Mouse (Mus musculus) heart, adult 2 months (tissue): Measurements from ENCODE around the gene Serpinb9. TPM values are rescaled to one million over a fixed set of nuclear protein-coding genes. Genes with fewer than 3 reads are reported as not detected.
"Not testable (repeated sequence)": the region's sequence is repeated elsewhere in the genome, so short reads cannot be mapped to it uniquely, and the experiment has no call there.

Source experiments
- DNase-seq, 2 experiments: peaks; one replicate each; pipeline ENCODE4 v3.0.0; 2021
- H3K27ac ChIP-seq: fragments of 200-600 bp; 2 replicates; pipeline ENCODE4 v1.8.1; 2022
- H3K27me3 ChIP-seq: fragments of 200-500 bp; 2 replicates; pipeline ENCODE4 v1.6.1; 2012; ENCODE audit warnings: mild to moderate bottlenecking, low read length, inconsistent platforms, mixed read lengths; ENCODE audit not compliant: control insufficient read depth, insufficient read depth
- H3K36me3 ChIP-seq: fragments of 200-500 bp; 2 replicates; pipeline ENCODE4 v1.6.1; 2012; ENCODE audit warnings: low read length, inconsistent platforms; ENCODE audit not compliant: control insufficient read depth, insufficient read depth
- H3K4me1 ChIP-seq: fragments of 200-500 bp; 2 replicates; pipeline ENCODE4 v1.6.1; 2011; ENCODE audit warnings: low read length; ENCODE audit not compliant: control insufficient read depth, insufficient read depth
- H3K4me3 ChIP-seq: fragments of 200-600 bp; 2 replicates; pipeline ENCODE4 v1.8.1; 2022
- H3K79me2 ChIP-seq: fragments of 200-500 bp; replicated peaks from 2 replicates; pipeline ENCODE4 v1.6.1; 2012; ENCODE audit warnings: mild to moderate bottlenecking, inconsistent platforms, low read length, moderate library complexity, mixed read lengths; ENCODE audit not compliant: control insufficient read depth, insufficient read depth
- H3K9ac ChIP-seq: fragments of 200-500 bp; 2 replicates; pipeline ENCODE4 v1.6.1; 2012; ENCODE audit warnings: low read depth, mild to moderate bottlenecking, control low read depth, inconsistent platforms, low read length, mixed read lengths
- CTCF ChIP-seq: fragments of 200-600 bp; IDR thresholded peaks from 2 replicates; pipeline ENCODE4 v1.8.1; 2022; ENCODE audit warnings: antibody characterized with exemption, mild to moderate bottlenecking, moderate library complexity
- EP300 ChIP-seq: fragments of 200-500 bp; IDR thresholded peaks from 2 replicates; pipeline ENCODE4 v1.6.1; 2011; ENCODE audit warnings: low read depth, low read length, control low read depth; ENCODE audit not compliant: insufficient read depth
- POLR2A ChIP-seq: fragments of 200-500 bp; IDR thresholded peaks from 2 replicates; pipeline ENCODE4 v1.6.1; 2011; ENCODE audit warnings: mild to moderate bottlenecking, low read depth, low read length, control low read depth; ENCODE audit not compliant: insufficient read depth
- WGBS: fragments of 180-500 bp; shearing (Covaris S2); methylation state at CpG from one replicate; pipeline ENCODE4 v1.1.7; 2018; 5-methylcytosine and 5-hydroxymethylcytosine counted together
- intact Hi-C: fragments of 180-260 bp; cut with DNase I; formaldehyde crosslinking; loops from one replicate; pipeline ENCODE4 v1.15.1; 2025
- polyA plus RNA-seq: library from polyadenylated mRNA; depleted of rRNA; stranded (reverse); fragments of >200 nt; gene quantifications from 2 replicates; pipeline ENCODE4 v1.2.3, GENCODE M21; 2012
- total RNA-seq, 2 experiments: library from RNA; stranded (reverse); gene quantifications; 2 replicates each; pipeline ENCODE4 v1.2.3; 2021

Serpinb9 gene
- total and polyA plus RNA-seq, 3 experiments, result 6.0 to 9.3 (median 8.6) TPM

- H3K27ac ChIP-seq, result no peak overlapping the region
- no peak overlapping the region for H3K4me3 ChIP-seq
- intact Hi-C loops, result no loop called here
- no peaks in the 10 kb centered on the region for H3K27me3 ChIP-seq
- no peak for DNase-seq
- H3K4me1 ChIP-seq, result no peaks in the 10 kb centered on the region
- no peaks in the 10 kb centered on the region for H3K36me3 ChIP-seq
- WGBS, result 64% methylated on average over 1 of the region's 1 CpGs
- H3K9ac ChIP-seq, result no peak overlapping the region
- no peaks in the 10 kb centered on the region for H3K79me2 ChIP-seq
- TF ChIP-seq CTCF (no peak), EP300 (no peak), POLR2A (no peak)
Measured at GRCm38 (mm10) chr13:33022371-33022770, 19.3 kb downstream of the Serpinb9 start.

DNA sequence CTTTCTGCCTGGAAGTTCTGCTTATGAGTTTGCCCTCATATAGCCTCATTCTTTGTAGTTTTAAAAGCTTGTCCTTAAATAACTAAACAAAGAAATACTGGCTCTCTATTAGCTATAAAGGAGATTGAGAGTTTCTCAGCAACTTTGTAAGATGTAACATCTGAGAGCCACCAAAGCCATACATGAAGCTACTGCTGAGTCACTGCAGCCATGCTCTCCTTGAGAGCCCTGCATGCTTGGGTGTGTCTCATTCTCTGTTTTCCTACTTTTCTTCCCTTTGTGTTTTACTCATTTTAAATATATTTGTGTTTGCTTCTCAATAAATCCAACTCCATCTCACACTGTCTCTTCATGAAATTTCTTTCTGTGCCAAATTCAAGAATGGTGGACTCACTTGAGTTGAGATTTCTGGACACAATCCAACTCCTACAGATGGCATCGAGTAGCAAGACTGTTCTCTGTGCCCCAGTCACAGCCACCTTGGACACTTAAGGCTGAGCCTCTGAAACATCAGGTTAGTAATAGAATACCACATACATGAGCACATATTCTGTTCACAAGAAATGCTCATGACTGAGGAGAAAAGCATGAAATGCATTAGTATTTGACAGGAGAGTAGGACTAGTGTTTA is 23.5 kb downstream of the Serpinb9 start:
- H3K79me2 ChIP-seq, result no peaks in the 10 kb centered on the region
- H3K27ac ChIP-seq, result no peak overlapping the region
- no peak overlapping the region for H3K4me3 ChIP-seq
- no peaks in the 10 kb centered on the region for H3K36me3 ChIP-seq
- 40% methylated on average over 1 of the region's 1 CpGs for WGBS
- intact Hi-C loops, result no loop called here
- no peaks in the 10 kb centered on the region for H3K27me3 ChIP-seq
- TF ChIP-seq POLR2A (no peak), EP300 (no peak), CTCF (no peak)
- no peak overlapping the region for H3K9ac ChIP-seq
- no peak for DNase-seq
- no peaks in the 10 kb centered on the region for H3K4me1 ChIP-seq

GRCm38 (mm10) chr13:33027244-33027643 is 24.2 kb downstream of the Serpinb9 start, which contains the start of gene Serpinb9b:
Gene Serpinb9b (plus strand): TSS chr13:33027416.
- H3K27ac ChIP-seq, result no peak within 1 kb of the TSS
- 53% methylated on average over 2 of the region's 2 CpGs for WGBS

DNA sequence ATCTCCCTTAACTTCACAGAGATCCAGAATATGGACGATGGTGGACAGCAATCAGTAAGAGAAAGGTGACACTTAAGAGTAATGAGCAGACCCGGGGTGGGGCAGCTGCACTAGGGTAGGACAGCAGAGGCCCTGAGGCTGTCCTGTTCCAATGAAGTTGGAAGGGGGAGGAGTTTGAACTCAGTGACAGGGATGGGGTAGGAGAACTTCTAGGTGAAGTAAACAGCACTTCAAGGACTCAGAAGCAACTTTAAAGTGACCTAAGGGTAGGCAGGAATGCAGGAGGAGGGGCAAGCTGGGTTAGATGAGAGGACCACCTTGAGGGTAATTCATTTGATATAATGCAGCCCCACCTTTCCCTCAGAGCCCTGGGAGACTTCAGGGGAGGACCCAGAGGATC is 25.1 kb downstream of the Serpinb9 start:
- intact Hi-C loops, result no loop called here
- Histone ChIP-seq H3K79me2 (no peaks in the 10 kb centered on the region), H3K27ac (no peak overlapping the region), H3K4me1 (no peaks in the 10 kb centered on the region), H3K27me3 (no peaks in the 10 kb centered on the region), H3K4me3 (no peak overlapping the region), H3K9ac (no peak overlapping the region), H3K36me3 (no peaks in the 10 kb centered on the region)
- no peak for DNase-seq
- TF ChIP-seq EP300, result no peak
- no peak for TF ChIP-seq POLR2A
- no peak for TF ChIP-seq CTCF
- WGBS, result 52% methylated on average over 2 of the region's 2 CpGs

More at GRCm38 (mm10) chr13:33027244-33027643, 24.2 kb downstream of the Serpinb9 start, which contains the start of gene Serpinb9b:
- H3K9ac ChIP-seq, result no peak within 1 kb of the TSS
- no peaks in the 10 kb centered on the region for H3K4me1 ChIP-seq
- no peaks in the 10 kb centered on the region for H3K27me3 ChIP-seq
- no peaks in the 10 kb centered on the region for H3K79me2 ChIP-seq
- intact Hi-C loops, result no loop called here
- TF ChIP-seq POLR2A (no peak), CTCF (no peak), EP300 (no peak)
- no peaks in the 10 kb centered on the region for H3K36me3 ChIP-seq
- no peak for DNase-seq
- H3K4me3 ChIP-seq, result no peak within 1 kb of the TSS

DNA sequence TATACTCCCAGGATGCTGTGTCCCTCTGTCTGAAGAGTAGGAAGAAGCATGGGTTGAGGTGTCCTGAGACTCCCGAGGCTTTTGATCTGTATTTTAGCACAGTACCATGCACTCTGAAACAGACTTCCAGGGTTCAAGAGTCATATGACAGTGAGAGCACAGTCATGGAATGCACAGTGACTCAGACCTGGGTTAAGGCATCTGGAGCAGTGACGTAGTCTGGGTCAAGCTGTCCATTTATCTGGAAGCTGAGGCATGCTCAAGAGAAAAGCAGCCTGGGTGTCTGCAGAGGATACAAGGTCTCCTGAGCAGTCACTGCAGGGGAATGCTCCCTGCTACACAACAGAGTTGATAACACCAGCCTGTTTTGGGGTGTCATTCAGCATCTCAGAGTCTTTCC is 25.5 kb downstream of the Serpinb9 start:
- H3K9ac ChIP-seq, result no peak overlapping the region
- WGBS, result 44% methylated on average over 2 of the region's 2 CpGs
- intact Hi-C loops, result no loop called here
- H3K27me3 ChIP-seq, result no peaks in the 10 kb centered on the region
- DNase-seq, result no peak
- H3K27ac ChIP-seq, result no peak overlapping the region
- TF ChIP-seq EP300 (no peak), CTCF (no peak), POLR2A (no peak)
- no peaks in the 10 kb centered on the region for H3K36me3 ChIP-seq
- H3K4me1 ChIP-seq, result no peaks in the 10 kb centered on the region
- no peak overlapping the region for H3K4me3 ChIP-seq
- H3K79me2 ChIP-seq, result no peaks in the 10 kb centered on the region

DNA sequence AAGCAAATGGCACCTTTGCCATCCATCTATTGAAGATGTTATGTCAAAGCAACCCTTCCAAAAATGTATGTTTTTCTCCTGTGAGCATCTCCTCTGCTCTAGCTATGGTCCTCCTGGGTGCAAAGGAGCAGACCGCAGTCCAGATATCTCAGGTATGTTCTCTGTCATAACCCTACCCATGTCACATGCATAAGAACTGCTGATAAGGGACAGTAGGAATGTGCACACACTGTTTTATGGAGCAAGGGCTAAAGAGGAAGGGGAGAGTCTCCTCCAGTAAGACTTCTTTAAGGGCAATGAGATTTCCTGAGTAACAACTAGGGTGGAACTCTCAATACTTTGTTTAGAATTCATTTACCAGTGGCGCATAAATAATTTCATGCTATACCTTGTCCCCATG is 26.4 kb downstream of the Serpinb9 start:
- H3K4me3 ChIP-seq, H3K36me3 ChIP-seq, intact Hi-C loops, H3K4me1 ChIP-seq, H3K79me2 ChIP-seq, H3K27ac ChIP-seq, H3K27me3 ChIP-seq, H3K9ac ChIP-seq, DNase-seq: not testable (repeated sequence)
- WGBS, result 84% methylated on average over 2 of the region's 2 CpGs
